Mouse (Mus musculus) bone marrow macrophage, adult 2 months (primary cell): ENCODE measurements around the gene Olfr1184.

Experiments used
- CTCF ChIP-seq: IDR thresholded peaks from 2 replicates; pipeline ENCODE4 v1.5.1; 2012; ENCODE audit warnings: low read depth, mild to moderate bottlenecking, low read length, moderate library complexity
- POLR2A ChIP-seq: IDR thresholded peaks from 2 replicates; pipeline ENCODE4 v1.6.1; 2012; ENCODE audit warnings: mild to moderate bottlenecking, low read depth, low read length, borderline replicate concordance

DNA sequence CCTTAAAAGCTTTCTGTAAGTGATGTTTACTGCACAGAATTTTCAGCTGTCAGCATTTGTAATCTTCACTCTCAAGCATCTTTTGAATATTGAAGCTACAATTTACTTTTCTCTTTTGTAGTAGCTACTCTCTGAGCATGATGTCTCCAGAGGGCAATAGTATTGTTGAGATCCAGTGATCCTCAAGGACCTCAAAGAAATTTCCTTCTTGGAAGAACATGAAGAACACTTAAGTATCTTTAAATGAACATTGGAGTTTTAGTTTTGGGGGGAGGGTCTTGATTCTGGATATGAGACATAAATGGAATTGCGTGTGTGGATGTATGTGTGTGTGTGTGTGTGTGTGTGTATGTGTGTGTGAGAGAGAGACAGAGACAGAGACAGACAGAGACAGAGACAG, 34.4 kb upstream of the Olfr1184 start, which contains the start of gene Gm13757:
- TF ChIP-seq POLR2A (no peak), CTCF (no peak)
